Mouse (Mus musculus): ENCODE measurements around the gene Ankrd52. TPM values are rescaled to one million over a fixed set of nuclear protein-coding genes. Genes with fewer than 3 reads are reported as not detected.

The Ankrd52 gene
- polyA plus RNA-seq, 1 experiment from 2014 or later, result 13.4 TPM

Small RNA genes within 50 kb of the gene (microRNA-seq; reads per million reads assigned to microRNA genes)
- gene Gm25361 (ENCODE audit: borderline number of aligned reads) (not detected), gene Gm26308 (ENCODE audit: borderline number of aligned reads) (not detected), gene Mir6914 (ENCODE audit: borderline number of aligned reads) (1.1 reads per million), gene Mir6915 (ENCODE audit: borderline number of aligned reads) (2.1 reads per million), gene Mir8105 (ENCODE audit: borderline number of aligned reads) (1.1 reads per million)

Other genes starting within 250 kb of the Ankrd52 start
- gene Rbms2, start 196.8 kb upstream of the Ankrd52 start, polyA plus RNA-seq (2014; fragmentation: Nextera tagmentation; extraction: Ambion mirVana), result 14.6 and 17.0 TPM in 2 replicates
- 3.1 and 3.4 TPM in 2 replicates for gene Gls2, start 182.7 kb upstream of the Ankrd52 start, polyA plus RNA-seq (2014; fragmentation: Nextera tagmentation; extraction: Ambion mirVana)
- gene Spryd4, start 165.3 kb upstream of the Ankrd52 start, polyA plus RNA-seq (2014; fragmentation: Nextera tagmentation; extraction: Ambion mirVana), result 32.4 and 37.4 TPM in 2 replicates
- 0.08 TPM in 1 of 2 replicates, not detected in the other for gene Mip, start 151.3 kb upstream of the Ankrd52 start, polyA plus RNA-seq (2014; fragmentation: Nextera tagmentation; extraction: Ambion mirVana)
- 67.5 and 71.2 TPM in 2 replicates for gene Timeless, start 145.1 kb upstream of the Ankrd52 start, polyA plus RNA-seq (2014; fragmentation: Nextera tagmentation; extraction: Ambion mirVana)
- 0.43 and 0.92 TPM in 2 replicates for gene Apon, start 123.0 kb upstream of the Ankrd52 start, polyA plus RNA-seq (2014; fragmentation: Nextera tagmentation; extraction: Ambion mirVana)
- gene Apof, start 108.4 kb upstream of the Ankrd52 start, polyA plus RNA-seq (2014; fragmentation: Nextera tagmentation; extraction: Ambion mirVana), result 25.0 and 28.0 TPM in 2 replicates
- gene Stat2, start 106.6 kb upstream of the Ankrd52 start, polyA plus RNA-seq (2014; fragmentation: Nextera tagmentation; extraction: Ambion mirVana), result 12.5 and 14.9 TPM in 2 replicates
- gene Il23a, start 78.4 kb upstream of the Ankrd52 start, polyA plus RNA-seq (2014; fragmentation: Nextera tagmentation; extraction: Ambion mirVana), result 0.12 and 0.22 TPM in 2 replicates
- gene Pan2, start 73.8 kb upstream of the Ankrd52 start, polyA plus RNA-seq (2014; fragmentation: Nextera tagmentation; extraction: Ambion mirVana), result 27.8 and 29.9 TPM in 2 replicates
- 195 and 221 TPM in 2 replicates for gene Cnpy2, start 54.7 kb upstream of the Ankrd52 start, polyA plus RNA-seq (2014; fragmentation: Nextera tagmentation; extraction: Ambion mirVana)
- 255 and 280 TPM in 2 replicates for gene Cs, start 39.4 kb upstream of the Ankrd52 start, polyA plus RNA-seq (2014; fragmentation: Nextera tagmentation; extraction: Ambion mirVana)
- gene Coq10a, start 8.1 kb upstream of the Ankrd52 start, polyA plus RNA-seq (2014; fragmentation: Nextera tagmentation; extraction: Ambion mirVana), result 8.4 and 10.5 TPM in 2 replicates
- 16.5 and 17.6 TPM in 2 replicates for gene Slc39a5, start 24.1 kb downstream of the Ankrd52 start, polyA plus RNA-seq (2014; fragmentation: Nextera tagmentation; extraction: Ambion mirVana)
- gene Nabp2, start 34.4 kb downstream of the Ankrd52 start, polyA plus RNA-seq (2014; fragmentation: Nextera tagmentation; extraction: Ambion mirVana), result 101 and 104 TPM in 2 replicates
- 19.1 and 20.4 TPM in 2 replicates for gene Rnf41, start 34.5 kb downstream of the Ankrd52 start, polyA plus RNA-seq (2014; fragmentation: Nextera tagmentation; extraction: Ambion mirVana)
- gene Smarcc2, start 82.1 kb downstream of the Ankrd52 start, polyA plus RNA-seq (2014; fragmentation: Nextera tagmentation; extraction: Ambion mirVana), result 59.0 and 59.7 TPM in 2 replicates
- 639 and 685 TPM in 2 replicates for gene Myl6, start 117.0 kb downstream of the Ankrd52 start, polyA plus RNA-seq (2014; fragmentation: Nextera tagmentation; extraction: Ambion mirVana)
- gene Myl6b, start 121.6 kb downstream of the Ankrd52 start, polyA plus RNA-seq (2014; fragmentation: Nextera tagmentation; extraction: Ambion mirVana), result 3.9 and 4.2 TPM in 2 replicates
- gene Esyt1, start 148.8 kb downstream of the Ankrd52 start, polyA plus RNA-seq (2014; fragmentation: Nextera tagmentation; extraction: Ambion mirVana), result 19.1 TPM in 2 replicates
- gene Zc3h10, start 170.7 kb downstream of the Ankrd52 start, polyA plus RNA-seq (2014; fragmentation: Nextera tagmentation; extraction: Ambion mirVana), result 9.9 and 11.1 TPM in 2 replicates
- 3,476 and 3,859 TPM in 2 replicates for gene Rpl41, start 172.2 kb downstream of the Ankrd52 start, polyA plus RNA-seq (2014; fragmentation: Nextera tagmentation; extraction: Ambion mirVana)
- 384 and 397 TPM in 2 replicates for gene Pa2g4, start 188.9 kb downstream of the Ankrd52 start, polyA plus RNA-seq (2014; fragmentation: Nextera tagmentation; extraction: Ambion mirVana)
- gene Erbb3, start 212.5 kb downstream of the Ankrd52 start, polyA plus RNA-seq (2014; fragmentation: Nextera tagmentation; extraction: Ambion mirVana), result 3.0 and 3.7 TPM in 2 replicates
- gene Rps26, start 249.6 kb downstream of the Ankrd52 start, polyA plus RNA-seq (2014; fragmentation: Nextera tagmentation; extraction: Ambion mirVana), result 848 and 955 TPM in 2 replicates